Mouse (Mus musculus): ENCODE results near the gene 4930426L09Rik.

DNA sequence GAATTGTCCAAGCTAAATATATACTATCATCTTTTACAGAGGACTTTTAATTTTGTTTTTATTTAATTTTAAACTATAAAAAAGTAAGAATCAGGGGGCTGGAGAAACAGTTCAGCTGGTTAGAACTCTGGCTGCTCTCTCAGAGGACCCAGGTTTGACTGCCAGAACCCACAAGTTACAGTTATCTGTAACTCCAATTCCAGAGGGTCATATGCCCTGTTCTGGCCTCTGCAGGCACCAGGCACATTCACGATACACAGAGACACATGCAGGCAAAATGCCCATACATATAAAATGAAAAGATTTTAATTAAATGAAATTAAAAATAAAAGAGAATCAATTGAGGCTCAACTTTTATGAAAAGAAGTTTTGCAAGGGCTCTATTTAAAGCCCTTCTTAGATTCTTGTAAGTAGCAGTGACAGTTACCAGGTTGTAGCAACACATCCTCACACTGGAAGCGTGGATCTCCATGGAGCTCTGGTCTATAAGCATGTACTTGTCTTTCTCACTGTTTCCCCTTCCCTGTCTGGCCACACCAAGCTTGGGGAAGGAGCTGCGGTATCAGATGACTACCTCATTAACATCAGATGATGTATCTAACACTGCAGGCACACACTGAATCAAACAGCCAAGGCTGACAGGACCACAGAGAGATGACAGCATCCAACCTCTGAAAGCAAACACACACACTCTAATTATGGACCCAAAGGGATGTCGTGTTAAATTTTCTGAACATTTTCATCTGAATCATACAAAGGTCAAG lies 23.1 kb upstream of the 4930426L09Rik start:
- TF ChIP-seq CTCF (IDR thresholded peaks at IDR 0.05; ENCODE audit: insufficient read depth, low read length) (no peak), POLR2A (IDR thresholded peaks at IDR 0.05; ENCODE audit: borderline replicate concordance, extremely low read depth, low read depth, low read length) (no peak)
